Mouse (Mus musculus) embryonic facial prominence, embryonic 14.5 days (tissue): ENCODE measurements around the gene 2310022B05Rik. TPM values are rescaled to one million over a fixed set of nuclear protein-coding genes. Genes with fewer than 3 reads are reported as not detected.

Source experiments
- ATAC-seq: fragments of 200-750 bp; cut with Nextera tagmentation; 2 replicates; pipeline ENCODE4 v1.8.0; 2017; ENCODE audit warnings: low read depth, moderate number of reproducible peaks, moderate TSS enrichment
- DNase-seq: peaks from one replicate; pipeline ENCODE4 v3.0.0-alpha.2; 2015; ENCODE audit warnings: low spot score
- H3K27ac ChIP-seq: fragments of 300-500 bp; sonication (generic); replicated peaks from 2 replicates; pipeline ENCODE4 v1.5.1; 2014; ENCODE audit warnings: low read depth, mild to moderate bottlenecking, low read length, moderate library complexity
- H3K27me3 ChIP-seq: fragments of 300-500 bp; sonication (generic); replicated peaks from 2 replicates; pipeline ENCODE4 v1.6.1; 2014; ENCODE audit warnings: low read length; ENCODE audit not compliant: control insufficient read depth, insufficient read depth
- H3K36me3 ChIP-seq: fragments of 300-500 bp; sonication (generic); 2 replicates; pipeline ENCODE4 v1.6.1; 2014; ENCODE audit warnings: low read length, mixed read lengths; ENCODE audit not compliant: control insufficient read depth, insufficient read depth
- H3K4me1 ChIP-seq: fragments of 300-500 bp; sonication (generic); 2 replicates; pipeline ENCODE4 v1.6.1; 2014; ENCODE audit warnings: antibody characterized with exemption, low read length; ENCODE audit not compliant: control insufficient read depth, insufficient read depth
- H3K4me2 ChIP-seq: fragments of 300-500 bp; sonication (generic); 2 replicates; pipeline ENCODE4 v1.6.1; 2014; ENCODE audit warnings: low read depth, mild to moderate bottlenecking, low read length, moderate library complexity, mixed read lengths
- H3K4me3 ChIP-seq: fragments of 300-500 bp; sonication (generic); 2 replicates; pipeline ENCODE4 v1.5.1; 2014; ENCODE audit warnings: low read depth, mild to moderate bottlenecking, low read length
- H3K9ac ChIP-seq: fragments of 300-500 bp; sonication (generic); 2 replicates; pipeline ENCODE4 v1.6.1; 2014; ENCODE audit warnings: low read depth, mild to moderate bottlenecking, low read length, moderate library complexity, mixed read lengths
- H3K9me3 ChIP-seq: fragments of 300-500 bp; sonication (generic); 2 replicates; pipeline ENCODE4 v1.6.1; 2016; ENCODE audit warnings: low read length; ENCODE audit not compliant: control insufficient read depth
- WGBS: fragments of 180-500 bp; shearing (Covaris S2); extraction: QIAGEN DNeasy Blood & Tissue Kit; methylation state at CpG from one replicate; pipeline ENCODE4 v1.1.7; 2014; 5-methylcytosine and 5-hydroxymethylcytosine counted together
- polyA plus RNA-seq: library from polyadenylated mRNA; unstranded; fragments of >200 nt; fragmentation: Nextera tagmentation; extraction: Ambion mirVana; gene quantifications from 2 replicates; pipeline ENCODE4 v1.2.1, GENCODE M21; 2014

2310022B05Rik gene
- polyA plus RNA-seq, 1 experiment from 2014 or later = 45.5 TPM

- no peak for DNase-seq
- no peaks in the 10 kb centered on the region for H3K9me3 ChIP-seq
- no peaks in the 10 kb centered on the region for H3K4me1 ChIP-seq
- no peak overlapping the region for H3K4me2 ChIP-seq
- no peak overlapping the region for H3K4me3 ChIP-seq
- H3K27me3 ChIP-seq = no peaks in the 10 kb centered on the region
- H3K36me3 ChIP-seq = peaks cover 39% of the 10 kb centered on the region
- H3K9ac ChIP-seq = no peak overlapping the region
- H3K27ac ChIP-seq = no peak overlapping the region
- WGBS = 93% methylated on average over 4 of the region's 4 CpGs
- ATAC-seq = no peak
Measured at GRCm38 (mm10) chr8:124691706-124692105, 28.5 kb upstream of the 2310022B05Rik start.

- Histone ChIP-seq H3K4me1 (no peaks in the 10 kb centered on the region), H3K9me3 (no peaks in the 10 kb centered on the region), H3K4me3 (no peak overlapping the region), H3K27me3 (no peaks in the 10 kb centered on the region), H3K4me2 (no peak overlapping the region), H3K36me3 (peaks cover 42% of the 10 kb centered on the region), H3K9ac (no peak overlapping the region), H3K27ac (no peak overlapping the region)
- WGBS = 85% methylated on average over 13 of the region's 13 CpGs
- ATAC-seq (no peak), DNase-seq (no peak)
Measured at GRCm38 (mm10) chr8:124688899-124689298, 25.7 kb upstream of the 2310022B05Rik start.

DNA sequence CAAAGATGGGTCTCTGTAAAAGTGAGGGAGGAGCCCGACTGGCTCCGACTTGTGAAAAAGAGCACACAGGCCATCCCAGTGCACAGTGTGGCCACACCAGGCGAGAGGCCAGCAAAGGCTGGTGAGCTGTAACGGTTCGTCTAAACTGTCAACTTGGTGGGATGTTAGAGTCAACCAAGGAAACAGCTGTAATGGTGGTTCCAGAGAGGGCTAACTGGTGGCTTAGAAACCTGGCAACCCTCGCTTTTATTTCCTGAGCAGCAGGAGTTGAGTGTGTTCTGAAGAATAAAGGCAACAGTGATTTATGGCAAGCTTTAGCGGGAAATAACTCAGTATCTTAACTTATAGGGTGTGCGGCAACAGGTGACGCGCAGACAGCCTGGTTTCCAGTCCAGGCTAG is 19.0 kb upstream of the 2310022B05Rik start:
- no peak overlapping the region for H3K4me3 ChIP-seq
- H3K4me1 ChIP-seq = no peaks in the 10 kb centered on the region
- no peak overlapping the region for H3K4me2 ChIP-seq
- ATAC-seq = no peak
- no peaks in the 10 kb centered on the region for H3K9me3 ChIP-seq
- H3K9ac ChIP-seq = no peak overlapping the region
- no peak for DNase-seq
- 91% methylated on average over 10 of the region's 10 CpGs for WGBS
- no peak overlapping the region for H3K27ac ChIP-seq
- peaks cover 59% of the 10 kb centered on the region for H3K36me3 ChIP-seq
- H3K27me3 ChIP-seq = no peaks in the 10 kb centered on the region

- DNase-seq = no peak
- H3K4me2 ChIP-seq = no peak overlapping the region
- H3K9ac ChIP-seq = no peak overlapping the region
- H3K9me3 ChIP-seq = no peaks in the 10 kb centered on the region
- 76% methylated on average over 10 of the region's 10 CpGs for WGBS
- no peaks in the 10 kb centered on the region for H3K27me3 ChIP-seq
- no peak overlapping the region for H3K4me3 ChIP-seq
- no peak for ATAC-seq
- peaks cover 58% of the 10 kb centered on the region for H3K36me3 ChIP-seq
- no peak overlapping the region for H3K27ac ChIP-seq
- H3K4me1 ChIP-seq = no peaks in the 10 kb centered on the region
Measured at GRCm38 (mm10) chr8:124681792-124682157, 18.6 kb upstream of the 2310022B05Rik start.

GRCm38 (mm10) chr8:124681077-124681791 is 18.1 kb upstream of the 2310022B05Rik start:
- no peaks in the 10 kb centered on the region for H3K4me1 ChIP-seq
- H3K27me3 ChIP-seq = no peaks in the 10 kb centered on the region
- no peak overlapping the region for H3K27ac ChIP-seq

DNA sequence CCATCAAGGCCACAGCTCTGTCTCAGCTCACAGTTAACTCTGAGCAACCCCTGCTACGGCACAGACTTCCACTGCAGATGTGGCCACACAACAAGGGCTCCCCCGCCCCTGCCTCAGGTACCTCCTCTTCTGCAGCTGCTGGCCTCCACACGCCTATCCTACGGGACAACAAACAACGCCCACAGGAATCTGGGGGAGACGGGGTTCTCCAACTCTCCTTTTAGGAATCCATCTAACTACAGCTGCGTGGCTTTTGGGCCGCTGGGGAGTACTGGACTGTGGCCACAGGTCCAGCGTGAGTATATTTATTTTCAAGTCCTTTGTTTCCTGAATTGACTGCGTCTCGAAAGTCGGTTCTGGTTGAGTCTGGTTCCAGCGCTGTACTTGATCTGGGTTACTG is 15.1 kb upstream of the 2310022B05Rik start:
- no peak for DNase-seq
- H3K36me3 ChIP-seq = peaks cover 58% of the 10 kb centered on the region
- no peak overlapping the region for H3K27ac ChIP-seq
- ATAC-seq = no peak
- no peak overlapping the region for H3K4me2 ChIP-seq
- no peak overlapping the region for H3K9ac ChIP-seq
- no peaks in the 10 kb centered on the region for H3K27me3 ChIP-seq
- H3K4me3 ChIP-seq = no peak overlapping the region
- no peaks in the 10 kb centered on the region for H3K4me1 ChIP-seq
- WGBS = 91% methylated on average over 13 of the region's 13 CpGs
- H3K9me3 ChIP-seq = no peaks in the 10 kb centered on the region

More at GRCm38 (mm10) chr8:124681077-124681791, 18.1 kb upstream of the 2310022B05Rik start:
- H3K4me2 ChIP-seq = no peak overlapping the region
- no peaks in the 10 kb centered on the region for H3K9me3 ChIP-seq
- peaks cover 57% of the 10 kb centered on the region for H3K36me3 ChIP-seq
- DNase-seq (no peak), ATAC-seq (no peak)
- 86% methylated on average over 10 of the region's 10 CpGs for WGBS
- H3K9ac ChIP-seq = no peak overlapping the region
- no peak overlapping the region for H3K4me3 ChIP-seq

- peak; percentile 91 for ATAC-seq
- WGBS = 41% methylated on average over 12 of the region's 12 CpGs
- H3K9ac ChIP-seq = peak overlapping the region; percentile 48
- no peaks in the 10 kb centered on the region for H3K4me1 ChIP-seq
- no peaks in the 10 kb centered on the region for H3K9me3 ChIP-seq
- peak; percentile 96 for DNase-seq
- H3K4me2 ChIP-seq = no peak overlapping the region
- H3K27ac ChIP-seq = peak overlapping the region; percentile 59; the same call in 1 of the 2 replicates
- H3K4me3 ChIP-seq = no peak overlapping the region
- no peaks in the 10 kb centered on the region for H3K27me3 ChIP-seq
- H3K36me3 ChIP-seq = peaks cover 59% of the 10 kb centered on the region
Measured at GRCm38 (mm10) chr8:124677486-124677885, 14.3 kb upstream of the 2310022B05Rik start.

DNA sequence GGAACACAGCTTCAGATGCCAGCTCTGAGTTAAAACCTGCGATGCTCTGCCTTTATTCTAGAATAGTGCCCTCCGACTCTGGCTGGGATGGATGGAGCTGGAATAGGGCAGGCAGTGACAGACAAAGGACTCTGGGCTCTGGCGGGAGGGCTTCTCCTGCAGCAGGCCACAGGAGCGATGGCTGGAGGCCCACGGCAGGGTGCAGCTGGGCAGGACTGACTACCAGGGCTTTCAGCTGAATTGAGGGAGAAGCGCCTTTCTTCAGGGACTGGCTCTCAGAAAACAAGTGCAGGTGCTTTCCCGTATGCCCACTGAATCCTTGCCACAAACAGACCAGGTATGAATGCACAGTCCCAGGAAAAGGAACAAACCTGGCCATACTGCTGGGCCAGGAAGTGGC is 13.9 kb upstream of the 2310022B05Rik start:
- H3K27ac ChIP-seq = peak overlapping the region; percentile 59; the same call in 1 of the 2 replicates
- H3K9ac ChIP-seq = peak overlapping the region; percentile 48
- H3K4me3 ChIP-seq = no peak overlapping the region
- H3K9me3 ChIP-seq = no peaks in the 10 kb centered on the region
- no peak overlapping the region for H3K4me2 ChIP-seq
- DNase-seq (no peak), ATAC-seq (no peak)
- H3K4me1 ChIP-seq = no peaks in the 10 kb centered on the region
- H3K36me3 ChIP-seq = peaks cover 55% of the 10 kb centered on the region
- 88% methylated on average over 7 of the region's 7 CpGs for WGBS
- no peaks in the 10 kb centered on the region for H3K27me3 ChIP-seq

- H3K9ac ChIP-seq = peak overlapping the region; percentile 48; the same call in 1 of the 2 replicates
- H3K4me1 ChIP-seq = no peaks in the 10 kb centered on the region
- H3K36me3 ChIP-seq = peaks cover 54% of the 10 kb centered on the region; the same call in 1 of the 2 replicates
- 93% methylated on average over 4 of the region's 4 CpGs for WGBS
- H3K4me2 ChIP-seq = no peak overlapping the region
- no peak overlapping the region for H3K4me3 ChIP-seq
- no peaks in the 10 kb centered on the region for H3K9me3 ChIP-seq
- no peak overlapping the region for H3K27ac ChIP-seq
- no peaks in the 10 kb centered on the region for H3K27me3 ChIP-seq
- ATAC-seq (no peak), DNase-seq (no peak)
Measured at GRCm38 (mm10) chr8:124676661-124677060, 13.5 kb upstream of the 2310022B05Rik start.
